Mouse (Mus musculus): ENCODE measurements around the gene Ptafr. TPM values are rescaled to one million over a fixed set of nuclear protein-coding genes. Genes with fewer than 3 reads are reported as not detected.
A peak's percentile ranks its signal among the peaks of the same experiment; 100 is the strongest.
"Not testable (repeated sequence)": the region's sequence is repeated elsewhere in the genome, so short reads cannot be mapped to it uniquely, and the experiment has no call there.

Ptafr gene
- total RNA-seq, 2 experiments from 2014 or later = 1.4 TPM

DNA sequence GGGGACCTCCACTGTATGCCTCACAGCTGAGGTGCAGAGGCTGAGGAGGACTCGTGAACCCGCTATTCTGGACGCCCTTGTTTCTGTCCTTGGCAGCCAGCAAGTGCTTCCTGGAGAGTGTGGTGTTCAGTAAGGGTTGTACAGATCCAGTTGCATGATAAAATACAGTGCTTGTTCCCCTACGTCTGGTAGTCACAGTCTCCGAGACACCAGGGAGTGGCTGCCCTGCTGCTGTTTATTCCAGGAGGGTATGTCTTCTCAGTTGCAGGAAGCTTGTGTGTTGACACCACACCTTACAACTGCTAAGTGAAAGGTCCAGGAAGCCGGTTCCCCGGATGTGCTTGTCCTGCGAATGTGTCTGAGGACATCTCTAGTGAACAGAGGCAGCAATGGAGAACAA lies 9.2 kb upstream of the Ptafr start:
- no peak for DNase-seq (ENCODE audit: low spot score in 2 of 2)

DNA sequence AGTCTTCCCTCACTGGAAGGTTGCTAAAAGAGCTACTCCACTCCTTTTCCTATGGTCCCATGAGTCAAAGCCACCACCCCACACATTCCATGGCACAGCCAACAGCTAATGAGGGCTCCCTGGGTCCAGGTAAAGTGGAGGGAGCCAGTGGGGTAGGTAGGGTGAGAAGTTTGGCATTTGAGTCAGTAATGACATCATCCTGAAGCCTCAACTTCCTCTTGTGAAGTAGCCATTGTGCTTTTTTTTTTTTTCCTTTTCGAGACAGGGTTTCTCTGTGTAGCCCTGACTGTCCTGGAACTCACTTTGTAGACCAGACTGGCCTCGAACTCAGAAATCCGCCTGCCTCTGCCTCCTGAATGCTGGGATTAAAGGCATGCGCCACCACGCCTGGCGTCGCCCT lies 8.3 kb upstream of the Ptafr start:
- DNase-seq (ENCODE audit: low spot score in 2 of 2) = not testable (repeated sequence)

DNA sequence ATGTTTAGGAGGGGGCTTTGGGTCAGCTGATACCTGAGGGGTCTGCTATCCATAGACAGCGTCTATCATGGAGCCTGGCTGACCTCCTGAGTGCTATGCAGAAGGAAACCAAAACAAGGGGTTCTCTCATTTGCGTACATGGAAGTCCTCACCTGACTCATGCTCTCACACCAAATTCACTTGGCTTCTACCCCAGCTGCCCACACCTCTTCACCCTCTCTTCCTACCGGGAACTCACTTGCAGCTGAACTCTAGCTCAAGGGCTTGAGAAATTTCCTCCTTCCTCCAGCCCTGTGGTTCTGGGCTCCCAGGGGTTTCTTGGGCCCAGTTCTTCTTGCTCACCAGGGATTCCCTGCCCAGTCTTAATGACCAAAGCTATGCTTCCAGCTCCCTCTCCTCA lies 606 bp upstream of the Ptafr start:
- no peak for DNase-seq (ENCODE audit: low spot score in 2 of 2)

DNA sequence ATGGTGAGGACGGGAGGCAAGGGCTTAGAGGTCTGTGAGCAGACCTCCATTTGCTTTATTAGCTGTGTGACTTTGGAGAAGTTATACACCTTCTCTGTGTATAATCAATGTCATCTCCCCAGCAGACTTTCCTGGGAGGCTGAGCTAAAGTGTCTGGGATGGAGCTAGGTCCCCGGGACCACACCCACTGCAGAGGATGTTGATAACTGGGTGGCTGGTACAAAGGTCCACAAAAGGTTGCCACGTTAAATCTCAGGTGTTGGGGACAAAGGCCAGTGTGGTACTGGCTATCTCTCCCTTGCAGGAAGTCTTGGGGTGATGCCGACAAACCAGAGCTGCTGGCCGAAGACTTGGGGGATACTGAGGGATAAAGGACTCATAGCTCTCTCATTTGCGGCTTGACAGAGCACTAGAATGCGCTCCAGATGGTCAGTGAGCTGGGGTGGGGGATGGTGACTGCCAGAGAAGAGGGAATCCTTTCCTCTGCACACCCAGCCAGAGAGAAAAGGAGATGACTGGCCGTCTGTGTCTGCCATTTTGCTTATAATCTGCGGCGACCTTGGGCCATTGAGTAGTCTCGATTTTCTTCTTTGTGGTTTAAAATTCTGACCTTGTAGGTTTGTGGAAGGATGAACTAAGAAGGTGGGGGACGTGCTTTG lies 1.4 kb downstream of the Ptafr start:
- DNase-seq (ENCODE audit: low spot score in 2 of 2) = peak in 1 of 2 experiments; percentile 28

DNA sequence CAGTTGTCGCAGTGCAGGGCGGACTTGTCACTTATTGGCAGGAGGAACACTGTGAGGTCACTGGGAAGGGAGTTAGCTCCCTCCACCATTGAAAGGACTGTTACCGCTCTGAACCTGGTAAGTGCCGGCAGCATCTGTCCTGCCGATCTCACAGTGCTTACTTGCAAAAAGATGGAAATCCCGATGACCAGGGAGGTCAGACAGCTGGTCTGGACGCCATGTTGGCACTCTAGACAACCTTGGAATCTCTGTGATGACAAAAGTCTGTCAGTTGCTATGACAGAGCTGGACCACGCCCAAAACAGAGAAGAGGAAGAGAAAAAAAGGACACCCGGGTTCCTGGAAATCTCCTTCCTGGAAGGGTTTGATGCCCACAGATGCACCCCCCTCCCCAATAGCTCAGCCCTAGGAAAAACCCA lies 3.5 kb downstream of the Ptafr start:
- peak in 1 of 2 experiments; percentile 14 for DNase-seq (ENCODE audit: low spot score in 2 of 2)

DNA sequence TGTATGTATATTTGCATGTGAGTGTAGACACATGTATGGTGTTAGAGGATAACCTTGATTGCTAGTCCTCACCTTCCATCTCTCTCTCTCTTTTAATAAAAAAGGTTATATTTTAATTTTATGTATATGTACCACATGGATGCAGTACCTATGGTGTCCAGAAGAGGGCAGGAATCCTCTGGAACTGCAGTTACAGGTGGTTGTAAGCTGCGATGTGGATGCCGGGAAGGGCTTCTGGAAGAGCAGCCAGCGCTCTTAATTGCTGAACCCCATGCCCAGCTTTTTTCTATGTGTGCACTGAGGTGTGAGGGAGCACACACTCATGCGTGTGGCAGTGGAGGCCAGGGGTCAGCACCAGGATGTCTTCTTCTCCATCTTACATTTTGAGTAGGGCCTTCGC lies 5.2 kb downstream of the Ptafr start:
- DNase-seq (ENCODE audit: low spot score in 2 of 2) = no peak

DNA sequence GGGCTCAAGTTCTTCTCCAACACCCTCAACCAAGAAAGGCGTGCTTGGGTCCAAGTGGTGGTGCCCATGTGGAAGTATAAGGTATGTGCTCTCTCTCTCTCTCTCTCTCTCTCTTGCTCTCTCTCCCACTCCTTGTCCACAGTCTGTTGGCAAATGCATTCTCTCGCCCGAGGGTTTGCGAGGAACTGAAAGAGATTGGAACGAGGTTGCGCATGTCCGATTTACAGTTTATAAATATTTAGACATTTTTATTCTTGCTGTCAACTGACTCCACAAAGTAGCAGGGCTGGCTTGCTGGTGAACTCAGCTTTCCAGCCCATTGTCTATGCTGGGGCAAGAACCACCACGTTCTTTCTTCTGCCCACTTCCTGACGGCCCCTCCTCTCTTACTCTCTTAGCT lies 7.3 kb downstream of the Ptafr start:
- DNase-seq (ENCODE audit: low spot score in 2 of 2) = no peak

DNA sequence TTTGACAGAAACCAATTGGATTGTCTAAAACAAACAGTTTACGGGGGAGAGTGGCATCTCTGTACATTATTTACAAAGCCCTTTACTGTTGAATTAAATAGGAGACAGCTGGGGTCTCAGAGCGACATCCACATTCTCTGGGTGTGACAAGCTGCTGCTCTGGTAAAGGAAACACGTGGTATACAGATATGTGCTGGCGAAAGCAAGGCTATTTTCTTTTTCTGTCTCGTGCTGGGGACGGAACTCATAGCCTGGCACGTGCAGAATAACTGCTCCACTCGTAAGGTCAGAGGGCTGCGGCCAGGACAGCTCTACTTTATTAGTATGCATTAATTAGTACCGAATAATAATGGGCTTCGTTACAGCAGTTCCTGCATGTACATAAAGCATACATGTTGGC lies 9.5 kb downstream of the Ptafr start:
- DNase-seq (ENCODE audit: low spot score in 2 of 2) = peak in 1 of 2 experiments; percentile 12

DNA sequence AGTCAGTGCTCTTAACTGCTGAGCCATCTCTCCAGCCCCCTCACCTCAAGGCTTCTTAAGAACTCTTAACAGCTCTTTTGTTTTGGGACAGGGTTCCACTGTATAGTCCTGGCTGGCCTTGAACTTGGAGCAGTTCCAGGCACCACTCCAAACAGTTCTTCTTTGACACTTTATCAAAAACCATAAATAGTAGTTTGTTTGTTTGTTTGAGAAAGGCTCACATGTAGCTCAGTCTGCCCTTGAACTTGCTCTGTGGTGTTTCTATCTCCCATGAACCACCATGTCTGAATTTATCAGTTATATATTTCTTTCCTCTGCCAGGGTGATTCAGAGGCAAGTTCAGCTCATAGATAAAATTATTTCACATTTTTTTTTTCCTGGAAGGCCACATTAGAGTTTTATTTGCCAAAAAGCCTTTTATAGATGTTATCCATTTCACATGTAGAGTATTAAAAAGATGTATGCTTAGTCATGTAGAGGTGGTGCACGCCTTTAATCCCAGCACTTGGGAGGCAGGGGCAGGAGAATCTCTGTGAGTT lies 11.0 kb downstream of the Ptafr start:
- DNase-seq (ENCODE audit: low spot score in 2 of 2) = no peak

DNA sequence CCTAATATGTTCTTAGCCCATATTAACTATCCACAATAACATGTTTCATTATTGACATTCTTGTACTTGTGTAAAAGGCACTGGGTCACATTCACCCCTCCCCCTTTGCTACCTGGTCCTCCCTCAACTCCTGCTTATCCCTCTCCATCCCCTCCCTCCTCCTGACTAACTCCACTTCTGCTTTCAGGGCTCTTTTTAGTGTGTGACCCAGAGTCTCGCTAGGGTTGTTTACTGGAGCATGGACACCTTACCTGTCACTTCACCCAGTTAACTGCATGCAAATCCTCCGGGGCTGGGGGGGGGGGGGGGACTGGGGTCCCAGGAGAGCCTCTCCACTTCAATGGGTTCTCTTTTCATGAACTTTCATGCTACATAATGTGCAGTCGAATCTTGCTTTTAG lies 19.9 kb downstream of the Ptafr start:
- DNase-seq (ENCODE audit: low spot score in 2 of 2) = no peak

DNA sequence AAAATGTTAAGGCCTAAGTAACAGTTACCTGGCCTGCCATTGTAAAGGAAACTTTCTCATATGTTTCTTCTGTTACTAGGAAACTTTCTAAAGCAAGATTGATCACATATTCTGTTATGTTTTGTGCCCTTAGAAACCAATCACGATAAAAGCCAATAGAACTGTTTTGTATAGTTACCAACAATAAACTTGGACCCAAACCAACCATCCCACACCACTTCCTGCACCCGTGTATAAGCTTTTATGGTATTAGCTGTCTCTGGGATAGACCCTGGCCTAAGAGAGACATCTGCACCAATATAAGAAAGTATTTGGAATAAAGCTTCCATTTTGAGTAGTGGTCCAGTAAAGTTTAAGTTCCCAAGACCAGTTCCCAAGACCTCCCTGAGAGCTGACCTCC lies 21.1 kb downstream of the Ptafr start:
- no peak for DNase-seq (ENCODE audit: low spot score in 2 of 2)

DNA sequence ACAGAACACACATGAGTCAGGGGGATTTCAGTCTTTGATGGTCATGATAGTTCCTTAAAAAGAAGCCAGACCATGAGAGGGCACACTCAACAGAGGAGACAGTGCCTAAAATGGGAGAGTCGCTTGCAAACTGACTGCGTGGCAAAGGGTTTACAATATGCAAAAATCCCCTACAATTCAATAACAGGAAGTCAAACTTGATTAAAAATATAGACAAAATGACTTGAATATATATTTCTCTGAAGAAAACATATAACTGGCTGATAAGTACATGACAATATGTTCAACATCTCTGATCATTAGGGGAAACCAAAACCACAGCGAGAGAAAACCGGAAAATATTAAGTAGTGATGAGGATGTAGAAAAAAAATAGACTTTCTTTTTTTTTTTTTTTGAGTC lies 22.4 kb downstream of the Ptafr start:
- no peak for DNase-seq (ENCODE audit: low spot score in 2 of 2)

DNA sequence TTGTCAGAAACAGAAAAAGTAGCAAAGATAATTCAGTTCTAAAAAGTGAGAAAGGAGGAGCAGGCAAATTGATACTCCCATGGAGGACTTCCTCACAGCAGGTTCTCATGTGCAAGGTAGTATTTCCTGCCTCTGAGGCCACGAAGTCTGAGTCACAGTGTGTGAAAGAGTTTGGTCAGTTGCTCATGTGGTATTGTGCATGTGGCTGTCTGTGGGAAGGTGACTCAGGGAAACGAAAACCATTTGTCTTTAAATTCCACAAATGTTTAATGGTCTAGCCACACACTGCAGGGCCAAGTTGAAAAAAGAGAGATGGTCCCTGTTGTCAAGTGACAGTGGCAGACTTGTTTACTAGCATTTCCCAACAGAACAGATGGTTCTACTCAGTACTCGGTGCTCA lies 24.6 kb downstream of the Ptafr start:
- DNase-seq (ENCODE audit: low spot score in 2 of 2) = no peak

DNA sequence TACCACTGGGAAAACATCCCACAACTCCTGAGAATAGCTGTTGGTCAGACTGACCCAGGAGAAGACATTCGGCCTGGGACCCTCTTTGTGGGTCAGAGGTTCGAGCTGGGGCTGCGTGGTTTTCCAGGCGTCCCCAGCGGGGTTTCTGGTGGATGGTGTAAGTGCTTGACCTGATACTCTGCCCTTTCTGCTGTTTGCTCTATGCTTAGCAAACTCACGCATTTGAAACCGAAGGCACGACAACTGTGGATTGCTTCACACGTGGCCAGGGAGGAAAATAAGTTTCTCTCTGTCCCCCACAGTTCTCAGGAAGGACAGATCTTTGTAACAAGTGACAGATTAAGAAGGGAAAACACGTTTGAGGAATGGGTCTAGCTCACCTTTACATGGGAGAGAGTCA lies 26.8 kb downstream of the Ptafr start:
- DNase-seq (ENCODE audit: low spot score in 2 of 2) = no peak

DNA sequence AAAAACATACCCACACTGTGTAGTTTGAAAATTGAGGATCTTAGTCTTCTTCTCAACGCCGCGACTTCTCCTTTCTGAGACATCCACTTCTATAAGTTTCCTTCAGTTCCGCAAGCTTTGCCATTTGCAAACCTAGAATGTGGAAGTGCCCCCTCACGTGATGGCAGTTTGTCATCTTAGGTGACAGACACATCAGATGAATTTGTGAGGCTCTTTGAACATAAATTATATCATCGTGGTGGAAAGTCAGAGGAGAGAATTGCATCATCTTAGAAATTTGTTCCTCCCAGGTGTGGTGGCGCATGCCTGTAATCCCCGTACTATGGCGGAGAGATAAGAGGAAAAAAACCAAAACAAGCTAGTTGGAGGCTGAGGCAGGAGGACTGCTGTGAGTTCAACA lies 29.1 kb downstream of the Ptafr start:
- peak in 1 of 2 experiments; percentile 20 for DNase-seq (ENCODE audit: low spot score in 2 of 2)

DNA sequence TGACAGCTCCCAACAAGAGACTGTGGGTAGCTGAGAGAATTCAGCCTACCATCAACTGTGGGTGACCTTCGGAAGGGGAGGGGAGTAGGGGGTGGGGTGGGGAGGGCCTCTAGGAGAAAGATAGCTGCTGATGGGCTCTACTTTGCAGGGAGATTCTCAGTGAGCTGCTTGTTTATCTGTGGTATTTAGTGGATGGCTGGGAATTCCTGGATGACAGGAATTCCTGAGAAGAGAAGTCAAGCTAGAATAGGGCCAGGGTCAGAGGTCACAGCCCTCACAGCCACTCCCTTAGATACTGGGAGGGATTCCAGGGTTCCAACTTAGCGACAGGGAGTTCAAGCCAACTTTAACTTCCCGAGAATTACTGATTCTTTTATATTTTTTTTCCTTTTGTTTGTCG lies 30.3 kb downstream of the Ptafr start:
- DNase-seq (ENCODE audit: low spot score in 2 of 2) = no peak

DNA sequence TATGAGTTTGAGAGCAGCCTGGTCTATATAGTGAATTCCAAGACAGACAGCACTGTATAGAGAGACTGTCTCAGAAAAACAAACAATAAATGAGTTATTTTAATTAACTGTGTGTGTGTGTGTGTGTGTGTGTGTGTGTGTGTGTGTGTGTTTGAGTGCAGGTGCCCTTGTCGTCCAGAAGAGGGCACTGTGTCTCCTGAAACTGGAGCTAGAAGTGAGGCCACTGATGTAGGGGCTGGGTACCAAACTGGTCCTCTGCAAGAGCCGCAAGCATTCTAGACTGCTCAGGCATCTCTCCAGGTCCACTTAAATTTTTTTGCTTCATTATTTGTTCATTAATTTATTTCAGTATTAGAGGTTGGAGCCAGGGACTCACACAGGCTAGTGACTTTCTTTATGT lies 35.0 kb downstream of the Ptafr start:
- no peak for DNase-seq (ENCODE audit: low spot score in 2 of 2)

DNA sequence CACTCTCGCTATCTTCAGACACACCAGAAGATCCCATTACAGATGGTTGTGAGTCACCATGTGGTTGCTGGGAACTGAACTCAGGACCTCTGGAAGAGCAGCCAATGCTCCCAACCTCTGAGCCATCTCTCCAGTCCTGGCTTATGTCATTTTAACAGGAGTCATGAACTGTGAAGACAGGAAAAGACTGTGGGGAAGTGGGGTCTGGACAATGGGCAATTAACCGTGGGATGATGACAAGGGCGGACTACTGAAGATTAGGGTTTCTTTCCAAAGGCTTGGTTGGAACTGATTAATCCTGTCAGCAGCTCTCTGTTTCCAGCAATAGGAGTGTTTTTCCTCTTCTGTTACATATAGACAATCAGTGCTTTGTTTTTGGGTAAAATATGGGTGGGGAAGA lies 35.9 kb downstream of the Ptafr start:
- no peak for DNase-seq (ENCODE audit: low spot score in 2 of 2)

DNA sequence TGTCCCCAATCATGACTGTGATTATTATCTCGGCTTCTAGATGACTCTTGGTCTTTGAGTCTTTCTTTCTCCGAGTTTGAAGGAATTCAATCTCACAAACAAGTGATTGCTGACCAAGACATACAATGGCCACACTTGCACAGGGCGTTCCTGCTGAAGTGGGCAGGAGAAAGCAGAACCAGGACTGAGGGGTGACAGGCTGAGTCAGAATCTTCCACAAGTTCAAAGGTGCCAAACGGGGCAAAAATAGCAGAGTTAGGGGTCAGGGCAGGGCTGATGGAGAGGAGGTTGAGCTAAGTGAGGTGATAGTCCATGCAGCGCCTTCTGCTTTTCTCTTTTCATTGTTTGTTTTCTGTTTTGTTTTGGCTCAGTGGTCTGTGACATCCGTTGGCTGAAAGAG lies 36.6 kb downstream of the Ptafr start:
- DNase-seq (ENCODE audit: low spot score in 2 of 2) = no peak

DNA sequence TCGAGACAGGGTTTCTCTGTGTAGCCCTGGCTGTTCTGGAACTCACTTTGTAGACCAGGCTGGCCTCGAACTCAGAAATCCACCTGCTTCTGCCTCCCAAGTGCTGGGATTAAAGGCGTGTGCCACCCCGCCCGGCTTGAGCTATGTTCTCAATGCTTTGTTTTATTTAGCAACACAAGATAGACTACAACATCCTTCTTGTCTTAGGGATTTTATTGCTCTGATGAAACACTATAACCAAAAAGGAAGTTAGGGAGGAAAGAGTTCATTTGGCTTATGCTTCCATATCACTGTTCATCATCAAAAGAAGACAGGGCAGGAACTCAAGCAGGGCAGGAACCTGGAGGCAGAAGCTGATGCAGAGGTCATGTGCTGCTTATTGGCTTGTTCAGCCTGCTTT lies 37.4 kb downstream of the Ptafr start:
- DNase-seq (ENCODE audit: low spot score in 2 of 2) = not testable (repeated sequence)

DNA sequence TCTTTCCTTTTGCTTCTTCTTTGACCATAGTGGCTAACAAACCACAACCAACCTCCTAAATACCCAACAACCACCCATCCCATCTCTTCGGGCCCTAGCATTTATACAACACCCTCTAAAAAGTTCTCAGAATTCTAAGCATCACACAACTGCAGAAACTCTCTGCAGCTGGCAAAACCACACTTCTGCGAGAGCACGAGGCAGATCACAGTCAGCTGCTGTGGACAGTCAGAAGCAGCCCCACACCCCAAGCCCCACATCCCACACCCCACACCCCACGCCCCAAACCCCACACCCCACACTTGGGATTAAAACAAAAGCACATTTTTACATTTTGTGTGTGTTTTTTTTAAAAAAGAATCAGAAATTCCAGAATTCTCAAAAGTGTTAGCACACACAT lies 39.6 kb downstream of the Ptafr start:
- DNase-seq (ENCODE audit: low spot score in 2 of 2) = no peak

DNA sequence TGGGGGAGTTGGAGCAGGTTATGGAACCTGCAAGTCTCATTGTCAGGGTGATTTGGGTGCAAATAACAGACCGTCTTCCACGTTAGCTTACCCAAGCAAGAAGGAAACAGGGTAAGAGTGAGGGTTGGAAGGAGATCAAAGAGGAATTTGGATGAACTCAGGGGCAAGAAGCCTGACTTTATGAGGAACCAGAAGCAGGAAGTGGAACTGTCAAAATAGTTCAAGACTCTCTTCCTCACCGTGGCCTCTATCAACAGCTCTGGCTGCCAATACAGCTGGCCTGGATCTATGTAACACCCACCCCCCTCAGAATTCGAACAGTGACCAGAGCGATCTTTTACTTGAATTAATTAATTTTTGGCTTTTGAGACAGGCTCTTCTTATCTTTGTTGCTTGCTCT lies 41.9 kb downstream of the Ptafr start:
- DNase-seq (ENCODE audit: low spot score in 2 of 2) = no peak

DNA sequence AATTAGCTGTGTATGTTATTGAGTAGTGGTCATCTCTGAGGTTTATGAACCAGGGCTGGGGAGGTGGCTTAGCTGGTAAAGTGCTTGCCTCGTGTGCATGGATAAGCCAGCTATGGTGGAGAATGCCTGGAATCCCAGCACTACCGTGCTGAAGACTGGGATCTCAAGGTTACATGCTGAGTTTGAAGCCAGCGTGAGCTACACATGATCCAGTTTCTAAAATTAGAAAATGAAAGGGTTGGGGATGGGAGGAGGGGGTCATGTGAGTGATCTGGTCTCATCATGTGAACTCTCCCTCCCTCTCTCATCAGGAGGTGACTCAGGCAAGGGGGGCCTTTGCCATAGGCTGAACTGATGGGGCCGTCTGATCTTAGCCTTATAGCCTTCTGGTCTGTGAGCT lies 44.3 kb downstream of the Ptafr start:
- DNase-seq (ENCODE audit: low spot score in 2 of 2) = no peak
